ENCODE assay signal across 18 mouse cellular contexts in the genomic region with DNA sequence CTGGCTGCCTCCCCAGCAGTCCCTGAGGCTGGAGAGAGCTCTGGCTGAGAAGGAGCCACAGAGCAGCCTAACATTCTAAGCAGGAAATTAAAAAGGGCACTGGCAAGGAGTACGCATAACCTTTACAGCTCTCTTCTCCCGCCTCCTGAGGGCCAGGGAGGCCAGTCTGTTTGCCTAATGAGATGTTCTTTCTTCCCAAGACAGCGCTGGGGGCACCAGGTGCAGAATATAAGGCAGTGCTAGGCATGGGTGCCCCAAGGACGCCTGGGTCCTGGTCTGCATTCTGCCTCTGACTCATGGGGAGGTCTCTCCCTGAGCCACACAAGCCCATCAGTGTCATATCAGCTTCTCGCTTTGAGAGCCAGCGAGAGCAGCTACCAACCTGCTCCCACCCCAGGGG. TPM values are rescaled to one million over a fixed set of nuclear protein-coding genes. Genes with fewer than 3 reads are reported as not detected.
DNase-seq lines count a peak whose midpoint lies in the region; ATAC-seq and TF ChIP-seq lines count a peak whose summit lies in the region.
"Had no signal": no experiment of that assay in that cellular context is flagged by ENCODE, and none has a peak within 500 bp of the region (broad histone marks: within the 10 kb centered on the region; RNA-seq: fewer than 3 reads in every experiment).

No protein-coding gene starts in this region.

- H3K4me1 ChIP-seq in erythroblast, embryonic 14.5 days (ENCODE audit: control insufficient read depth): peaks cover 51% of the 10 kb centered on the region
- peaks cover 6% of the 10 kb centered on the region; the same call in 1 of the 2 replicates for H3K4me1 ChIP-seq in intestine, embryonic 16.5 days (ENCODE audit: control insufficient read depth, insufficient read depth, low read length)
- no peaks in the 10 kb centered on the region for H3K4me1 ChIP-seq in intestine, postnatal 0 days (replicated peaks; ENCODE audit: control insufficient read depth, insufficient read depth, low read length)
- peaks cover 38% of the 10 kb centered on the region for H3K4me1 ChIP-seq in liver, embryonic 15.5 days (replicated peaks)

- no peaks in the 10 kb centered on the region for H3K9me3 ChIP-seq in erythroblast, embryonic 14.5 days (ENCODE audit: control insufficient read depth, low read length)
- no peaks in the 10 kb centered on the region for H3K9me3 ChIP-seq in intestine, embryonic 16.5 days (ENCODE audit: control insufficient read depth, low read length)
- no peaks in the 10 kb centered on the region for H3K9me3 ChIP-seq in intestine, postnatal 0 days (ENCODE audit: control insufficient read depth)
- H3K9me3 ChIP-seq in liver, embryonic 15.5 days (replicated peaks): no peaks in the 10 kb centered on the region
- H3K9me3 ChIP-seq: megakaryocyte, embryonic 14.5 days; neural tube, embryonic 12.5 days had no signal

- H3K9ac ChIP-seq in intestine, embryonic 16.5 days (ENCODE audit: low read depth, low read length): peak overlapping the region; percentile 17; the same call in 1 of the 2 replicates
- H3K9ac ChIP-seq in intestine, postnatal 0 days (ENCODE audit: low read depth, low read length): no peak overlapping the region
- H3K9ac ChIP-seq in liver, embryonic 15.5 days: no peak overlapping the region

- H3K4me3 ChIP-seq in erythroblast, embryonic 14.5 days (replicated peaks): peak overlapping the region; percentile 14
- no peak overlapping the region for H3K4me3 ChIP-seq in intestine, embryonic 16.5 days (ENCODE audit: low read length)
- no peak overlapping the region for H3K4me3 ChIP-seq in intestine, postnatal 0 days (ENCODE audit: low read depth, low read length)
- H3K4me3 ChIP-seq in liver, embryonic 15.5 days (replicated peaks): no peak overlapping the region
- H3K4me3 ChIP-seq in left cerebral cortex, adult 2 months: no peak overlapping the region
- H3K4me3 ChIP-seq: gastrocnemius, adult 2 months; megakaryocyte, embryonic 14.5 days; neural tube, embryonic 12.5 days had no signal

- H3K27ac ChIP-seq in intestine, embryonic 16.5 days (ENCODE audit: low read length): no peak overlapping the region
- H3K27ac ChIP-seq in intestine, postnatal 0 days (ENCODE audit: low read depth, low read length): no peak overlapping the region
- H3K27ac ChIP-seq in liver, embryonic 15.5 days (replicated peaks): no peak overlapping the region
- no peak overlapping the region for H3K27ac ChIP-seq in left cerebral cortex, adult 2 months
- H3K27ac ChIP-seq: gastrocnemius, adult 2 months; neural tube, embryonic 12.5 days had no signal

- DNase-seq in MN1 (ENCODE audit: low spot score): peak; percentile 43
- DNase-seq in ovary, adult 18-20 months (ENCODE audit: low spot score): no peak
- DNase-seq in left cerebral cortex, adult 2 months (ENCODE audit: extremely low spot score in 1 of 2, low spot score in 2 of 2): no peak
- DNase-seq: gastrocnemius, adult 2 months; kidney, postnatal 4 days; lung, adult 2 months; thymus, adult 2 months had no signal

- peaks cover 69% of the 10 kb centered on the region for H3K36me3 ChIP-seq in erythroblast, embryonic 14.5 days (ENCODE audit: control insufficient read depth)
- H3K36me3 ChIP-seq in intestine, embryonic 16.5 days (ENCODE audit: control insufficient read depth, insufficient read depth, low read length): no peaks in the 10 kb centered on the region
- H3K36me3 ChIP-seq in intestine, postnatal 0 days (ENCODE audit: control insufficient read depth, insufficient read depth): 0 out of 2 replicates have a peak, but pooled peaks cover 2% of the 10 kb centered on the region
- peaks cover 61% of the 10 kb centered on the region for H3K36me3 ChIP-seq in liver, embryonic 15.5 days (replicated peaks)

- intact Hi-C loops in left cerebral cortex, adult 2 months (cut with DNase I): no loop called here

- no peaks in the 10 kb centered on the region for H3K27me3 ChIP-seq in erythroblast, embryonic 14.5 days (ENCODE audit: control insufficient read depth)
- no peaks in the 10 kb centered on the region for H3K27me3 ChIP-seq in intestine, embryonic 16.5 days (replicated peaks; ENCODE audit: control insufficient read depth, insufficient read depth, low read length)
- no peaks in the 10 kb centered on the region for H3K27me3 ChIP-seq in intestine, postnatal 0 days (replicated peaks; ENCODE audit: control insufficient read depth, insufficient read depth, low read length)
- H3K27me3 ChIP-seq in liver, embryonic 15.5 days: no peaks in the 10 kb centered on the region
- H3K27me3 ChIP-seq: megakaryocyte, embryonic 14.5 days; neural tube, embryonic 12.5 days had no signal

- H3K4me2 ChIP-seq in intestine, embryonic 16.5 days (ENCODE audit: low read depth, low read length): no peak overlapping the region
- H3K4me2 ChIP-seq in intestine, postnatal 0 days (replicated peaks; ENCODE audit: low read depth): no peak overlapping the region
- peak overlapping the region; percentile 70; the same call in 1 of the 2 replicates for H3K4me2 ChIP-seq in liver, embryonic 15.5 days
- H3K4me2 ChIP-seq: neural tube, embryonic 12.5 days had no signal

- whole genome bisulfite sequencing in intestine, embryonic 16.5 days: 78% methylated on average over 6 of the region's 6 CpGs
- WGBS in intestine, postnatal 0 days: 73% methylated on average over 6 of the region's 6 CpGs
- WGBS in liver, embryonic 15.5 days (ENCODE audit: insufficient replicate concordance): 88% methylated on average over 6 of the region's 6 CpGs

- no peak for ATAC-seq in erythroblast, adult 5-6 weeks (replicated peaks; ENCODE audit: low FRiP score, poor library complexity, severe bottlenecking)
- no peak for ATAC-seq in intestine, embryonic 16.5 days
- no peak for ATAC-seq in intestine, postnatal 0 days
- no peak for ATAC-seq in liver, embryonic 15.5 days (ENCODE audit: insufficient read depth)

- no peak for TF ChIP-seq CTCF in intestine, postnatal 0 days (IDR thresholded peaks at IDR 0.05; ENCODE audit: low read depth)
- TF ChIP-seq CTCF in left cerebral cortex, adult 2 months (IDR thresholded peaks at IDR 0.05): no peak

RNA-seq across cellular contexts. Expression of a gene that starts 3.4 kb away (rescaled TPM):
- polyA plus RNA-seq in erythroblast, embryonic 14.5 days (2012): 13.5 and 14.9 TPM in 2 replicates
- 10.4 and 10.7 TPM in 2 replicates for total RNA-seq in erythroblast, adult 5-6 weeks (2015; ENCODE audit: low replicate concordance)
- 18.1 TPM in 2 replicates for total RNA-seq in erythroblast, adult 5-6 weeks (2017; ENCODE audit: low replicate concordance)
- polyA plus RNA-seq in intestine, embryonic 16.5 days (2015; fragmentation: Nextera tagmentation; extraction: Ambion mirVana): 6.8 and 7.4 TPM in 2 replicates
- 0.88 and 1.1 TPM in 2 replicates for polyA plus RNA-seq in intestine, postnatal 0 days (2015; fragmentation: Nextera tagmentation; extraction: Ambion mirVana)
- polyA plus RNA-seq in liver, embryonic 15.5 days (2015; fragmentation: Nextera tagmentation; extraction: Ambion mirVana): 10.3 and 11.6 TPM in 2 replicates
- total RNA-seq in left cerebral cortex, adult 2 months (2021): not detected
- total RNA-seq: gastrocnemius, adult 2 months had no signal

RNA-seq across cellular contexts. Expression of a gene that starts 20.8 kb away (rescaled TPM):
- polyA plus RNA-seq in erythroblast, embryonic 14.5 days (2012): 3.6 TPM in 2 replicates
- 26.9 and 33.2 TPM in 2 replicates for total RNA-seq in erythroblast, adult 5-6 weeks (2015; ENCODE audit: low replicate concordance)
- 46.3 and 50.4 TPM in 2 replicates for total RNA-seq in erythroblast, adult 5-6 weeks (2017; ENCODE audit: low replicate concordance)
- polyA plus RNA-seq in intestine, embryonic 16.5 days (2015; fragmentation: Nextera tagmentation; extraction: Ambion mirVana): 0.09 and 0.38 TPM in 2 replicates
- polyA plus RNA-seq in intestine, postnatal 0 days (2015; fragmentation: Nextera tagmentation; extraction: Ambion mirVana): 0.14 and 0.17 TPM in 2 replicates
- 8.5 and 9.4 TPM in 2 replicates for polyA plus RNA-seq in liver, embryonic 15.5 days (2015; fragmentation: Nextera tagmentation; extraction: Ambion mirVana)
- total RNA-seq in left cerebral cortex, adult 2 months (2021): 100 to 1,000 TPM; 111 to 120 TPM
- total RNA-seq: gastrocnemius, adult 2 months had no signal

RNA-seq across cellular contexts. Expression of a gene that starts 25.0 kb away (rescaled TPM):
- not detected in 2 replicates for polyA plus RNA-seq in erythroblast, embryonic 14.5 days (2012)
- not detected in 2 replicates for total RNA-seq in erythroblast, adult 5-6 weeks (2015; ENCODE audit: low replicate concordance)
- total RNA-seq in erythroblast, adult 5-6 weeks (2017; ENCODE audit: low replicate concordance): not detected in 2 replicates
- 0.53 and 2.3 TPM in 2 replicates for polyA plus RNA-seq in intestine, embryonic 16.5 days (2015; fragmentation: Nextera tagmentation; extraction: Ambion mirVana)
- polyA plus RNA-seq in intestine, postnatal 0 days (2015; fragmentation: Nextera tagmentation; extraction: Ambion mirVana): 0.85 and 1.1 TPM in 2 replicates
- 0.08 TPM in 2 replicates for polyA plus RNA-seq in liver, embryonic 15.5 days (2015; fragmentation: Nextera tagmentation; extraction: Ambion mirVana)
- total RNA-seq in left cerebral cortex, adult 2 months (2021): 10 to 100 TPM in 1 of 2 experiments, 1 to 10 TPM in 1; 9.3 to 14.0 TPM
- total RNA-seq: common myeloid progenitor, adult 5-6 weeks; gastrocnemius, adult 2 months had no signal

RNA-seq across cellular contexts. Expression of a gene that starts 36.5 kb away (rescaled TPM):
- polyA plus RNA-seq in erythroblast, embryonic 14.5 days (2012): not detected in 2 replicates
- not detected in 2 replicates for total RNA-seq in erythroblast, adult 5-6 weeks (2015; ENCODE audit: low replicate concordance)
- not detected in 2 replicates for total RNA-seq in erythroblast, adult 5-6 weeks (2017; ENCODE audit: low replicate concordance)
- polyA plus RNA-seq in intestine, embryonic 16.5 days (2015; fragmentation: Nextera tagmentation; extraction: Ambion mirVana): not detected in 2 replicates
- polyA plus RNA-seq in intestine, postnatal 0 days (2015; fragmentation: Nextera tagmentation; extraction: Ambion mirVana): not detected in 2 replicates
- 0.07 TPM in 1 of 2 replicates, not detected in the other for polyA plus RNA-seq in liver, embryonic 15.5 days (2015; fragmentation: Nextera tagmentation; extraction: Ambion mirVana)
- total RNA-seq in left cerebral cortex, adult 2 months (2021): not detected
- total RNA-seq: adrenal gland, postnatal 36 days; common myeloid progenitor, adult 5-6 weeks; gastrocnemius, adult 2 months had no signal
- polyA plus RNA-seq: heart, embryonic 16.5 days; intestine, embryonic 14.5 days; neural tube, embryonic 12.5 days; thymus, adult 2 months had no signal

RNA-seq across cellular contexts. Expression of a gene that starts 40.5 kb away (rescaled TPM):
- 0.26 and 0.36 TPM in 2 replicates for polyA plus RNA-seq in erythroblast, embryonic 14.5 days (2012)
- total RNA-seq in erythroblast, adult 5-6 weeks (2015; ENCODE audit: low replicate concordance): not detected in 2 replicates
- total RNA-seq in erythroblast, adult 5-6 weeks (2017; ENCODE audit: low replicate concordance): not detected in 2 replicates
- polyA plus RNA-seq in intestine, embryonic 16.5 days (2015; fragmentation: Nextera tagmentation; extraction: Ambion mirVana): 0.26 and 0.91 TPM in 2 replicates
- 0.20 and 0.50 TPM in 2 replicates for polyA plus RNA-seq in intestine, postnatal 0 days (2015; fragmentation: Nextera tagmentation; extraction: Ambion mirVana)
- 1.0 and 1.1 TPM in 2 replicates for polyA plus RNA-seq in liver, embryonic 15.5 days (2015; fragmentation: Nextera tagmentation; extraction: Ambion mirVana)
- 1 to 10 TPM; 1.8 to 2.6 TPM for total RNA-seq in left cerebral cortex, adult 2 months (2021)
- total RNA-seq: common myeloid progenitor, adult 5-6 weeks; gastrocnemius, adult 2 months had no signal
- polyA plus RNA-seq: thymus, adult 2 months had no signal
